Mouse (Mus musculus) thymus, adult 2 months (tissue): ENCODE measurements around the gene Epha10. TPM values are rescaled to one million over a fixed set of nuclear protein-coding genes. Genes with fewer than 3 reads are reported as not detected.

Source experiments
- DNase-seq: peaks from one replicate; pipeline ENCODE4 v3.0.0; 2021
- H3K27ac ChIP-seq: fragments of 200-500 bp; 2 replicates; pipeline ENCODE4 v1.5.1; 2012; ENCODE audit warnings: low read length, control low read depth; ENCODE audit not compliant: control insufficient read depth, insufficient read depth
- H3K27me3 ChIP-seq: fragments of 200-500 bp; 2 replicates; pipeline ENCODE4 v1.6.1; 2012; ENCODE audit warnings: mild to moderate bottlenecking, low read length, moderate library complexity, mixed read lengths; ENCODE audit not compliant: control insufficient read depth, insufficient read depth
- H3K36me3 ChIP-seq: fragments of 200-500 bp; 2 replicates; pipeline ENCODE4 v1.6.1; 2012; ENCODE audit warnings: mild to moderate bottlenecking, low read length, moderate library complexity; ENCODE audit not compliant: control insufficient read depth, insufficient read depth
- H3K4me1 ChIP-seq: fragments of 200-500 bp; replicated peaks from 2 replicates; pipeline ENCODE4 v1.6.1; 2012; ENCODE audit warnings: low read length; ENCODE audit not compliant: control insufficient read depth, insufficient read depth
- H3K4me3 ChIP-seq: fragments of 200-500 bp; 2 replicates; pipeline ENCODE4 v1.5.1; 2012; ENCODE audit warnings: mild to moderate bottlenecking, low read length, control low read depth, moderate library complexity; ENCODE audit not compliant: control insufficient read depth, insufficient read depth
- CTCF ChIP-seq: fragments of 200-500 bp; IDR thresholded peaks from 2 replicates; pipeline ENCODE4 v1.5.1; 2012; ENCODE audit warnings: mild to moderate bottlenecking, control low read depth, low read length, moderate library complexity, borderline replicate concordance; ENCODE audit not compliant: control insufficient read depth, poor library complexity, insufficient read depth; ENCODE audit errors: extremely low read depth
- POLR2A ChIP-seq: fragments of 200-500 bp; IDR thresholded peaks from 2 replicates; pipeline ENCODE4 v1.6.1; 2012; ENCODE audit warnings: mild to moderate bottlenecking, low read length, control low read depth, moderate library complexity; ENCODE audit not compliant: control insufficient read depth, poor library complexity, insufficient read depth; ENCODE audit errors: extremely low read depth
- WGBS: fragments of 180-500 bp; shearing (Covaris S2); methylation state at CpG from one replicate; pipeline ENCODE4 v1.1.7; 2018; 5-methylcytosine and 5-hydroxymethylcytosine counted together
- polyA plus RNA-seq: library from polyadenylated mRNA; depleted of rRNA; stranded (reverse); fragments of >200 nt; gene quantifications from 2 replicates; pipeline ENCODE4 v1.2.3, GENCODE M21; 2012; rRNA removed

Gene Epha10
- polyA plus RNA-seq: 0.06 and 0.07 TPM in 2 replicates

- Histone ChIP-seq H3K36me3 (no peaks in the 10 kb centered on the region), H3K27me3 (peaks cover 6% of the 10 kb centered on the region; the same call in 1 of the 2 replicates), H3K27ac (no peak within 1 kb of the TSS), H3K4me3 (no peak within 1 kb of the TSS), H3K4me1 (no peaks in the 10 kb centered on the region)
- TF ChIP-seq POLR2A: no peak
- TF ChIP-seq CTCF: no peak
- no peak for DNase-seq
- 16% methylated on average over 11 of the region's 11 CpGs for WGBS
These were observed at the start of gene Epha10 for GRCm38 (mm10) chr4:124880599-124880998. Epha10 (plus strand) TSS chr4:124880899.

GRCm38 (mm10) chr4:124832796-124833195 is 47.9 kb upstream of the Epha10 start:
- no peaks in the 10 kb centered on the region for H3K27me3 ChIP-seq
- 98% methylated on average over 10 of the region's 10 CpGs for WGBS

DNA sequence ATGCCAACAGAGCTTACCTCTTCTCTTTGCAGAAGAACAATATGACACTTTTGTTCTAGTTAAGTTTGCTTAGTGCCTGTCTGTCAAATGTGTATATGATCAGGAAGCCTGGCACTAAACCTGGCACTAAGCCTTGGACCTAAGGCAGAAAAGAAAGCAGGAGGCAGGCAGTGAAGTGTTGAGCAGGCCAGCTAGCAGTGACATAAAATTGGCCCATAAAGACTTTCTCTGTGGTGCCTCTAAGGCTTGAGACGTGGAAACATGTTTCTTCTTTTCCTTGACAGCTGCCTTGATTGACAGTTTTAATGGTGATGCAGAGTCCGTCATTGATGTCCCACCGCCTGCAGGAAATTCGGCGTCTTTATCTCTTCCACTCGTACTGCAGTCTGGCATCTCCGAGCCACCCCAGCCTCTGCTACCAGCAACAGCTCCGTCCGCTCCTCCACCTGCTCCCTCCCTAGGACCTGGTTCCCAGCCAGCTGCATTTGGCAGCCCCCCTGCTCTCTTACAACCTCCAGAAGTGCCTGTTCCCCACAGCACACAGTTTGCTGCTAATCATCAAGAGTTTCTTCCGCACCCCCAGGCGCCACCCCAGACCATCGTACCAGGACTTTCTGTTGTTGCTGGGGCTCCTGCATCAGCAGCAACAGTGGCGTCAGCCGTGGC is 42.5 kb upstream of the Epha10 start:
- H3K27ac ChIP-seq: no peak overlapping the region
- no peaks in the 10 kb centered on the region for H3K27me3 ChIP-seq
- TF ChIP-seq POLR2A (no peak), CTCF (no peak)
- DNase-seq: no peak
- 96% methylated on average over 14 of the region's 14 CpGs for WGBS
- peaks cover 14% of the 10 kb centered on the region for H3K36me3 ChIP-seq
- H3K4me3 ChIP-seq: no peak overlapping the region
- no peaks in the 10 kb centered on the region for H3K4me1 ChIP-seq

More at GRCm38 (mm10) chr4:124832796-124833195, 47.9 kb upstream of the Epha10 start:
- no peak for DNase-seq
- no peak for TF ChIP-seq CTCF
- TF ChIP-seq POLR2A: no peak
- Histone ChIP-seq H3K4me3 (no peak overlapping the region), H3K4me1 (no peaks in the 10 kb centered on the region), H3K27ac (no peak overlapping the region), H3K36me3 (peaks cover 13% of the 10 kb centered on the region)

DNA sequence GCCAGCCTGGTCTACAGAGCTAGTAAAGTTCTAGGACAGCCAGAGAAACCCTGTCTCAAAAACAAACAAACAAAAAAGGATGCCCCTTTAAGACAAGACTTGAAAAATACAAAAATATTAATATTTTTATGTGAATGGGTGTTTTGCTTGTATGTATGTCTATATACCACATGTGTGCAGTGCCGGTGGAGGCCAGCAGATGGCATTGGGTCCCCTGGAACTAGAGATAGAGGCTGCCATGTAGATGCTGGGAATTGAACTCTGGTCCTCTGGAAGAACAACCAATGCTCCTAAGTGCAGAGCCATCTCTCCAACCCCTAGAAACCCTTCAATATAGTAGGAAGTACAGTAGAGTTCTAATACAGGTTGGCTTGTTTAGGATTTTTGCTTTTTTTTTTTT is 39.7 kb upstream of the Epha10 start:
- Histone ChIP-seq H3K4me3 (no peak overlapping the region), H3K4me1 (no peaks in the 10 kb centered on the region), H3K27me3 (no peaks in the 10 kb centered on the region), H3K36me3 (peaks cover 14% of the 10 kb centered on the region), H3K27ac (no peak overlapping the region)
- 97% methylated on average over 1 of the region's 1 CpGs for WGBS
- DNase-seq: no peak
- TF ChIP-seq CTCF (no peak), POLR2A (no peak)

- DNase-seq: peak; percentile 53
- TF ChIP-seq POLR2A (no peak), CTCF (peak; percentile 81; the same call in 1 of the 2 replicates)
- H3K27me3 ChIP-seq: no peaks in the 10 kb centered on the region
- no peaks in the 10 kb centered on the region for H3K4me1 ChIP-seq
- H3K36me3 ChIP-seq: peaks cover 3% of the 10 kb centered on the region
- H3K4me3 ChIP-seq: no peak overlapping the region
- WGBS: 85% methylated on average over 11 of the region's 11 CpGs
- H3K27ac ChIP-seq: no peak overlapping the region
These were observed 37.2 kb upstream of the Epha10 start for GRCm38 (mm10) chr4:124843493-124843892.

GRCm38 (mm10) chr4:124847573-124847972 is 33.1 kb upstream of the Epha10 start:
- H3K36me3 ChIP-seq: no peaks in the 10 kb centered on the region

More at GRCm38 (mm10) chr4:124847573-124847972, 33.1 kb upstream of the Epha10 start:
- no peak for TF ChIP-seq POLR2A
- TF ChIP-seq CTCF: peak; percentile 85; the same call in 1 of the 2 replicates
- no peaks in the 10 kb centered on the region for H3K27me3 ChIP-seq
- peaks cover 16% of the 10 kb centered on the region for H3K4me1 ChIP-seq
- no peak overlapping the region for H3K4me3 ChIP-seq
- H3K27ac ChIP-seq: no peak overlapping the region
- DNase-seq: peak; percentile 83
- 24% methylated on average over 8 of the region's 8 CpGs for WGBS
